Mouse (Mus musculus) neural tube, embryonic 14.5 days (tissue): ENCODE measurements at regions not wholly inside any gene's neighbourhood (a gene's known extent, or its start where the extent isn't known, plus 50 kb on each side); places are given as distances from the start of the nearest gene placed in this dataset.

ENCODE experiments used
- ATAC-seq: fragments of 200-750 bp; cut with Nextera tagmentation; 2 replicates; pipeline ENCODE4 v1.8.0; 2017; ENCODE audit warnings: low read depth, mild to moderate bottlenecking, moderate TSS enrichment, moderate library complexity
- H3K27ac ChIP-seq: fragments of 300-500 bp; sonication (generic); 2 replicates; pipeline ENCODE4 v1.5.1; 2014; ENCODE audit warnings: low read depth, mild to moderate bottlenecking, control low read depth, low read length, moderate library complexity, mixed read lengths
- H3K27me3 ChIP-seq: fragments of 300-500 bp; sonication (generic); 2 replicates; pipeline ENCODE4 v1.6.1; 2014; ENCODE audit warnings: low read length; ENCODE audit not compliant: control insufficient read depth, insufficient read depth
- H3K36me3 ChIP-seq: fragments of 300-500 bp; sonication (generic); 2 replicates; pipeline ENCODE4 v1.6.1; 2014; ENCODE audit warnings: low read length, mixed read lengths; ENCODE audit not compliant: control insufficient read depth, insufficient read depth
- H3K4me1 ChIP-seq: fragments of 300-500 bp; sonication (generic); 2 replicates; pipeline ENCODE4 v1.6.1; 2014; ENCODE audit warnings: low read length; ENCODE audit not compliant: control insufficient read depth, insufficient read depth
- H3K4me2 ChIP-seq: fragments of 300-500 bp; sonication (generic); 2 replicates; pipeline ENCODE4 v1.6.1; 2014; ENCODE audit warnings: mild to moderate bottlenecking, low read depth, low read length, control low read depth
- H3K4me3 ChIP-seq: fragments of 300-500 bp; sonication (generic); 2 replicates; pipeline ENCODE4 v1.5.1; 2014; ENCODE audit warnings: low read depth, low read length, control low read depth, mixed read lengths
- H3K9ac ChIP-seq: fragments of 300-500 bp; sonication (generic); replicated peaks from 2 replicates; pipeline ENCODE4 v1.6.1; 2014; ENCODE audit warnings: low read depth, mild to moderate bottlenecking, control low read depth, low read length, mixed read lengths
- H3K9me3 ChIP-seq: fragments of 300-500 bp; sonication (generic); 2 replicates; pipeline ENCODE4 v1.6.1; 2016; ENCODE audit warnings: low read length; ENCODE audit not compliant: control insufficient read depth
- WGBS: fragments of 180-500 bp; shearing (Covaris S2); extraction: QIAGEN DNeasy Blood & Tissue Kit; methylation state at CpG from one replicate; pipeline ENCODE4 v1.1.7; 2014; 5-methylcytosine and 5-hydroxymethylcytosine counted together

DNA sequence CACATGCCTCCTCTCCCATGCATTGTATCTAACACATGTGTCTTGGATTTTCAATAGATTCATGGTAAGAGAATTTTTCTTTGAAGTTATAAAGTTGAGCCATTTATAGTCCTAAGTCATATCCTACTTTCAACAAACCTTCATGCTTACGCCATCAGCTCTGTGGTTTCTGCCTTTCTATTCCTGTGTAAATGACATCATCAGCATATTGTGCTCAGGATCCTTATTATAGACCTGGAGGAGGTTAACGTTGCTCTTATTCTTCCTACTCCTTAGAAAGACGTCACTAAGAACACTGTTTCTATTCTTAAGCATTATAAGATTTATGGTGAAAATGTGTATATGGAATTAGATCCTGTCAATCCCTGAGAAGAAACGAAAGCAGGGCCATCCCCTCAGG, 93.7 kb upstream of the Pde7b start:
- 72% methylated on average over 4 of the region's 4 CpGs for WGBS
- Histone ChIP-seq H3K36me3 (no peaks in the 10 kb centered on the region), H3K27me3 (no peaks in the 10 kb centered on the region), H3K4me1 (no peaks in the 10 kb centered on the region), H3K4me3 (no peak overlapping the region), H3K9ac (no peak overlapping the region), H3K27ac (no peak overlapping the region), H3K9me3 (no peaks in the 10 kb centered on the region), H3K4me2 (no peak overlapping the region)
- ATAC-seq: no peak

- H3K27me3 ChIP-seq: no peaks in the 10 kb centered on the region
- no peaks in the 10 kb centered on the region for H3K4me1 ChIP-seq
- no peak overlapping the region for H3K9ac ChIP-seq
- ATAC-seq: no peak
- no peak overlapping the region for H3K4me2 ChIP-seq
- no peaks in the 10 kb centered on the region for H3K36me3 ChIP-seq
- 62% methylated on average over 7 of the region's 7 CpGs for WGBS
- no peak overlapping the region for H3K27ac ChIP-seq
- no peak overlapping the region for H3K4me3 ChIP-seq
- H3K9me3 ChIP-seq: no peaks in the 10 kb centered on the region
Observed at GRCm38 (mm10) chr10:20799792-20800191, 74.9 kb upstream of the Pde7b start.

DNA sequence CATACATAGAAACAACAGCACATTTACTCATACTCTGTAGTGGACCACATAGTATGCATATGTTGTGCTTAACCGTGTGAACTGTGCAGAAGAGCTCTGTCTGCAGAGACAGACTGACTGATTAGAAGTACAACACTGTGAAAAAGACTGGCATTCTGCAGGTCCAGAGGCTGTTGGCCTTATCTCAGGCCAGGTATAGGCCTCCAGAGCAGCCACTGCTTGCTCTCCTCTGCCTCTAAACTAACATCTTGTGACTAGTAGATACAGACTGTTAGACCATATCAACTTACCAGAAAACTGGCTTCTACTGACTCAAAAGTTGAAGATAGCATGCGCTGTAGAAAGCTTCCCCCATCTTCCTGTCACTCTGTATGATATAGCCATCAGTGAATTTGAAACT, 73.5 kb upstream of the Pde7b start:
- Histone ChIP-seq H3K4me3 (no peak overlapping the region), H3K36me3 (no peaks in the 10 kb centered on the region), H3K27me3 (no peaks in the 10 kb centered on the region), H3K9me3 (no peaks in the 10 kb centered on the region), H3K4me1 (no peaks in the 10 kb centered on the region), H3K4me2 (no peak overlapping the region), H3K9ac (no peak overlapping the region), H3K27ac (no peak overlapping the region)
- WGBS: 97% methylated on average over 2 of the region's 2 CpGs
- ATAC-seq: no peak

GRCm38 (mm10) chr10:20793956-20794355, 69.1 kb upstream of the Pde7b start:
- ATAC-seq: no peak
- Histone ChIP-seq H3K9me3 (no peaks in the 10 kb centered on the region), H3K4me2 (no peak overlapping the region), H3K36me3 (no peaks in the 10 kb centered on the region), H3K27ac (no peak overlapping the region), H3K4me1 (no peaks in the 10 kb centered on the region), H3K27me3 (no peaks in the 10 kb centered on the region), H3K4me3 (no peak overlapping the region), H3K9ac (no peak overlapping the region)
- 90% methylated on average over 6 of the region's 6 CpGs for WGBS

GRCm38 (mm10) chr10:20780946-20781345, 56.1 kb upstream of the Pde7b start:
- 90% methylated on average over 1 of the region's 1 CpGs for WGBS
- no peak overlapping the region for H3K27ac ChIP-seq
- no peaks in the 10 kb centered on the region for H3K27me3 ChIP-seq
- H3K36me3 ChIP-seq: no peaks in the 10 kb centered on the region
- no peaks in the 10 kb centered on the region for H3K4me1 ChIP-seq
- H3K9ac ChIP-seq: no peak overlapping the region
- H3K9me3 ChIP-seq: no peaks in the 10 kb centered on the region
- H3K4me3 ChIP-seq: no peak overlapping the region
- ATAC-seq: no peak
- no peak overlapping the region for H3K4me2 ChIP-seq

DNA sequence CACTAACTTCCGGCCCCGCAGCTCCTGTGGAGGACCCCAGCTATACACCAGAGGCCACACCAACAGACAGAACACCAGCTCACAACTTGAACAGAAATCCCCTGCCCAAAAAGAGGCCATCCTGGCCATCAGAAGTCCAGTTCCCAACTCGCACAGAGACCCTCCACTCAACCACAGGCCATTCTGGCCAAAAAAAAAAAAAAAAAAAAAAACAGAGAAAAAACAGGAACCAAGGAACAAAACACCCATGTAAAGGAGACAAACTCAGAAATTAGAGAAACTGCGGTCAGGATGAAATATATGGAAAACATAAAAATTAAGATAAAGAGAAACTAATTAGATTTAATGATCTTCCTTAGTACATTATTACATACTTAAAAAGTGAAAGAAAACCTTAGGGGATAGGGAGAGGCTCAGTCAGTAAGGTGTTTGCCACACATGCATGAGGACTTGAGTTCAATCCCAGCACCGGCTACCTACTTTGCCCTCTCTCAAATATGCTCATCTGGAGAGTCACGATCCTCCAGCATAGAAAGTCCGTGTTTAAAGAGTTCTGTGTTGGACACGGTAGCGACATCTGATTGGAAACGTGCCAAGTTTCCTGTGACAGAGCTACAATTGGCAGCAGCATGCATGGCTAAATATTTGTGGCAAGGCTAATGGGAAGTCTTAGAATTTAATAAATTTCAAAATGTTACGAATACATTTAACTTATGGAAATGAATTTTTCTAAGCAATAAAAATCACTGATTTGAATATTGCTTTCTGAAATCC, 51.9 kb upstream of the Pde7b start:
- Histone ChIP-seq H3K27me3 (no peaks in the 10 kb centered on the region), H3K36me3 (no peaks in the 10 kb centered on the region), H3K4me2 (no peak overlapping the region), H3K4me3 (no peak overlapping the region), H3K4me1 (no peaks in the 10 kb centered on the region), H3K9ac (no peak overlapping the region), H3K9me3 (no peaks in the 10 kb centered on the region), H3K27ac (no peak overlapping the region)
- ATAC-seq: no peak
- WGBS: 73% methylated on average over 11 of the region's 11 CpGs

GRCm38 (mm10) chr10:20775731-20776429, 51.0 kb upstream of the Pde7b start:
- Histone ChIP-seq H3K4me1 (no peaks in the 10 kb centered on the region), H3K9ac (no peak overlapping the region), H3K36me3 (no peaks in the 10 kb centered on the region), H3K27ac (no peak overlapping the region), H3K9me3 (no peaks in the 10 kb centered on the region), H3K4me3 (no peak overlapping the region), H3K4me2 (no peak overlapping the region), H3K27me3 (no peaks in the 10 kb centered on the region)
- 91% methylated on average over 3 of the region's 3 CpGs for WGBS
- no peak for ATAC-seq
